Mouse (Mus musculus): Measurements from ENCODE around the gene Kpna1. TPM values are rescaled to one million over a fixed set of nuclear protein-coding genes. Genes with fewer than 3 reads are reported as not detected.

The Kpna1 gene
- total and polyA plus RNA-seq, 3 experiments = 24.5 to 34.9 TPM; not detected in 1

GRCm38 (mm10) chr16:35939690-35940089 lies 38.9 kb upstream of the Kpna1 start (continued):
- TF ChIP-seq NRF1 (IDR thresholded peaks at IDR 0.05; ENCODE audit: insufficient read depth, low read depth, low read length, poor library complexity, severe bottlenecking) (no peak), MXI1 (IDR thresholded peaks at IDR 0.05; ENCODE audit: low read depth, low read length) (peak; percentile 76), ZC3H11A (IDR thresholded peaks at IDR 0.05; ENCODE audit: low read depth, low read length) (no peak), SMC3 (IDR thresholded peaks at IDR 0.05; ENCODE audit: low read depth, low read length) (peak; percentile 51), MAX (IDR thresholded peaks at IDR 0.05; ENCODE audit: low read length) (peak; percentile 78), CHD2 (IDR thresholded peaks at IDR 0.05; ENCODE audit: low read length) (no peak), GATA1 (IDR thresholded peaks at IDR 0.05; ENCODE audit: low read depth, low read length) (no peak), CTCF (IDR thresholded peaks at IDR 0.05 in 2 of 3, conservative IDR thresholded peaks at IDR 0.05 in 1 of 3; ENCODE audit: control insufficient read depth in 1 of 3, insufficient read depth in 1 of 3, low read depth in 2 of 3, low read length in 3 of 3, poor library complexity in 1 of 3, severe bottlenecking in 1 of 3) (peak; percentile 76 to 85 (median 78)), POLR2AphosphoS2 (IDR thresholded peaks at IDR 0.05; ENCODE audit: low read length) (peak; percentile 27; the same call in 1 of the 2 replicates), POLR2A (IDR thresholded peaks at IDR 0.05; ENCODE audit: control insufficient read depth in 1 of 2, insufficient read depth in 1 of 2, low read depth in 1 of 2, low read length in 2 of 2, poor library complexity in 1 of 2) (peak; percentile 43 to 97; a peak in 2 of 4 replicates), MAFK (IDR thresholded peaks at IDR 0.05; ENCODE audit: borderline replicate concordance, low read depth, low read length) (no peak), TAL1 (IDR thresholded peaks at IDR 0.05; ENCODE audit: low read length) (no peak), MAZ (IDR thresholded peaks at IDR 0.05; ENCODE audit: low read depth, low read length) (peak; percentile 10; the same call in 1 of the 2 replicates), NELFE (IDR thresholded peaks at IDR 0.05; ENCODE audit: low read depth, low read length) (peak; percentile 71), RAD21 (IDR thresholded peaks at IDR 0.05; ENCODE audit: low read depth, low read length) (peak; percentile 48), JUND (IDR thresholded peaks at IDR 0.05; ENCODE audit: low read depth, low read length) (no peak)

DNA sequence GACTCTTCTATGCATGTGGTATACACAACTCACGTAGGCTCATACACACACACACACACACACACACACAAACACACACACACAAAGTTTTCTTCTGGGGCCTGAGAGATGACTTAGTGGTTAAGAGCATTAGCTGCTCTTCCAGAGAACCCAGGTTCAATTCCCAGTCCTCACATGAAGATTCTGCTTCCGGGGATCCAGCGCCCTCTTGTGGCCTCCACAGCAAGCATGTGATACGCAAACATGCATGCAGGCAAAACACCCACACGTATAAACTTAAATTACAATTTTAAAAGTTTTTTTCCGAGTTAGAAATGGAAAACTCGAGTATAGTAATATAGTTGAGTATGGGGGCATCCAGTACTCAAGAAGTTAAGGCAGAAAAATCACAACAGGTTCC lies 37.2 kb upstream of the Kpna1 start:
- TF ChIP-seq SMC3 (IDR thresholded peaks at IDR 0.05; ENCODE audit: low read depth, low read length) (peak; percentile 42; the same call in 1 of the 2 replicates), POLR2A (IDR thresholded peaks at IDR 0.05; ENCODE audit: control insufficient read depth in 1 of 2, insufficient read depth in 1 of 2, low read depth in 1 of 2, low read length in 2 of 2, poor library complexity in 1 of 2) (no peak), ELF1 (IDR thresholded peaks at IDR 0.05; ENCODE audit: low read depth, low read length) (peak; percentile 46; the same call in 1 of the 2 replicates), USF1 (IDR thresholded peaks at IDR 0.05; ENCODE audit: low read depth, low read length) (0 out of 2 replicates have a peak, but pooled peaks have one; percentile 14), RAD21 (IDR thresholded peaks at IDR 0.05; ENCODE audit: low read depth, low read length) (peak; percentile 26), ZMIZ1 (IDR thresholded peaks at IDR 0.05; ENCODE audit: low read depth, low read length) (no peak), CTCF (IDR thresholded peaks at IDR 0.05 in 2 of 3, conservative IDR thresholded peaks at IDR 0.05 in 1 of 3; ENCODE audit: control insufficient read depth in 1 of 3, insufficient read depth in 1 of 3, low read depth in 2 of 3, low read length in 3 of 3, poor library complexity in 1 of 3, severe bottlenecking in 1 of 3) (peak; percentile 49 to 81 (median 64))
- H3K27me3 ChIP-seq (ENCODE audit: control insufficient read depth in 1 of 2, insufficient read depth in 2 of 2, low read length in 2 of 2) = no peaks in the 10 kb centered on the region
- no peak overlapping the region for H3K9ac ChIP-seq (ENCODE audit: control insufficient read depth, low read depth, low read length, poor library complexity, severe bottlenecking)
- DNase-seq (ENCODE audit: low read depth, low spot score) = peak; percentile 68
- H3K79me2 ChIP-seq (ENCODE audit: control insufficient read depth, insufficient read depth, low read length, poor library complexity) = peaks cover 7% of the 10 kb centered on the region; the same call in 1 of the 2 replicates
- H3K4me3 ChIP-seq (ENCODE audit: control insufficient read depth in 1 of 2, insufficient read depth in 1 of 2, low read depth in 2 of 2, low read length in 2 of 2) = no peak overlapping the region
- no peak overlapping the region for H3K27ac ChIP-seq (ENCODE audit: control insufficient read depth, low read depth, low read length)
- H3K4me1 ChIP-seq (ENCODE audit: control insufficient read depth in 1 of 2, insufficient read depth in 2 of 2, low read length in 2 of 2) = peaks cover 0 to 8% of the 10 kb centered on the region in 2 experiments; a peak in 2 of 4 replicates
- peaks cover 0 to 4% of the 10 kb centered on the region in 2 experiments; a peak in 1 of 4 replicates for H3K36me3 ChIP-seq (ENCODE audit: control insufficient read depth in 1 of 2, insufficient read depth in 2 of 2, low read length in 2 of 2)
- no peaks in the 10 kb centered on the region for H3K9me3 ChIP-seq (replicated peaks; ENCODE audit: insufficient read depth, low read length)
